Mouse (Mus musculus): ENCODE measurements around the gene Adamts17. TPM values are rescaled to one million over a fixed set of nuclear protein-coding genes. Genes with fewer than 3 reads are reported as not detected.

Adamts17 gene
- total and polyA plus RNA-seq, 3 experiments = not detected

- no peak for TF ChIP-seq HCFC1 (IDR thresholded peaks at IDR 0.05; ENCODE audit: low read depth, low read length)
- no peak overlapping the region for H3K4me2 ChIP-seq (ENCODE audit: insufficient read depth, low read depth, poor library complexity, severe bottlenecking)
- DNase-seq (ENCODE audit: extremely low read depth) = no peak
- H3K4me1 ChIP-seq (ENCODE audit: control insufficient read depth in 1 of 2, insufficient read depth in 2 of 2) = no peaks in the 10 kb centered on the region
- no peaks in the 10 kb centered on the region for H3K9me3 ChIP-seq (replicated peaks; ENCODE audit: low read length)
- no peak overlapping the region for H3K27ac ChIP-seq (ENCODE audit: insufficient read depth, low read depth)
- H3K27me3 ChIP-seq (replicated peaks) = peaks cover 82% of the 10 kb centered on the region
- dilution Hi-C loops (cut with MboI; ENCODE audit: extremely low pct_ligation_motif_present, extremely low pct_unique_long_range_greater_than_20kb, low sequenced_read_pairs) (no loop called here), in situ Hi-C loops (cut with MboI; ENCODE audit: low pct_ligation_motif_present, low pct_unique_long_range_greater_than_20kb, low sequenced_read_pairs) (no loop called here)
- H3K79me2 ChIP-seq (replicated peaks; ENCODE audit: control insufficient read depth, extremely low read depth, insufficient read depth, poor library complexity, severe bottlenecking) = no peaks in the 10 kb centered on the region
- H3K9ac ChIP-seq (ENCODE audit: insufficient read depth, low read depth) = no peak overlapping the region
- no peak overlapping the region for H3K4me3 ChIP-seq (replicated peaks in 1 of 3; ENCODE audit: low read depth in 2 of 3, low read length in 2 of 3, poor library complexity in 1 of 3)
- no peaks in the 10 kb centered on the region for H3K36me3 ChIP-seq (replicated peaks in 1 of 2; ENCODE audit: control insufficient read depth in 1 of 2, insufficient read depth in 1 of 2, low read length in 1 of 2)
Observed at GRCm38 (mm10) chr7:66969199-66969598, 129.7 kb downstream of the Adamts17 start.

- H3K4me1 ChIP-seq (ENCODE audit: control insufficient read depth in 1 of 2, insufficient read depth in 2 of 2) = no peaks in the 10 kb centered on the region
- no peaks in the 10 kb centered on the region for H3K36me3 ChIP-seq (replicated peaks in 1 of 2; ENCODE audit: control insufficient read depth in 1 of 2, insufficient read depth in 1 of 2, low read length in 1 of 2)
- no peak for TF ChIP-seq MXI1 (IDR thresholded peaks at IDR 0.05; ENCODE audit: low read depth, low read length)
- TF ChIP-seq TCF12 (IDR thresholded peaks at IDR 0.05; ENCODE audit: low read depth, low read length) = no peak
- TF ChIP-seq PAX5 (IDR thresholded peaks at IDR 0.05; ENCODE audit: low read length) = no peak
- no peak for TF ChIP-seq MAFK (IDR thresholded peaks at IDR 0.05; ENCODE audit: insufficient replicate concordance, low read length)
- TF ChIP-seq MYC (IDR thresholded peaks at IDR 0.05; ENCODE audit: low read depth, low read length) = no peak
- no peak for TF ChIP-seq RAD21 (IDR thresholded peaks at IDR 0.05; ENCODE audit: low read depth, low read length)
- no peak for TF ChIP-seq SMC3 (IDR thresholded peaks at IDR 0.05; ENCODE audit: low read depth, low read length)
- no peak for TF ChIP-seq JUN (IDR thresholded peaks at IDR 0.05; ENCODE audit: insufficient read depth, low read depth, low read length)
- no peak for TF ChIP-seq JUND (conservative IDR thresholded peaks at IDR 0.05; ENCODE audit: low read depth, low read length)
- no peak for TF ChIP-seq MAX (IDR thresholded peaks at IDR 0.05; ENCODE audit: low read length)
- no peak for TF ChIP-seq E2F4 (IDR thresholded peaks at IDR 0.05; ENCODE audit: insufficient replicate concordance, low read depth, low read length)
- no peak for TF ChIP-seq IRF4 (IDR thresholded peaks at IDR 0.05; ENCODE audit: low read depth, low read length)
- no peak for TF ChIP-seq ETS1 (conservative IDR thresholded peaks at IDR 0.05; ENCODE audit: low read depth, low read length)
- peaks cover 82% of the 10 kb centered on the region for H3K27me3 ChIP-seq (replicated peaks)
- H3K4me2 ChIP-seq (ENCODE audit: insufficient read depth, low read depth, poor library complexity, severe bottlenecking) = no peak overlapping the region
- in situ Hi-C loops (cut with MboI; ENCODE audit: low pct_ligation_motif_present, low pct_unique_long_range_greater_than_20kb, low sequenced_read_pairs) (no loop called here), dilution Hi-C loops (cut with MboI; ENCODE audit: extremely low pct_ligation_motif_present, extremely low pct_unique_long_range_greater_than_20kb, low sequenced_read_pairs) (no loop called here)
- DNase-seq (ENCODE audit: extremely low read depth) = no peak
- no peaks in the 10 kb centered on the region for H3K9me3 ChIP-seq (replicated peaks; ENCODE audit: low read length)
- H3K9ac ChIP-seq (ENCODE audit: insufficient read depth, low read depth) = no peak overlapping the region
- H3K4me3 ChIP-seq (replicated peaks in 1 of 3; ENCODE audit: low read depth in 2 of 3, low read length in 2 of 3, poor library complexity in 1 of 3) = no peak overlapping the region
- H3K79me2 ChIP-seq (replicated peaks; ENCODE audit: control insufficient read depth, extremely low read depth, insufficient read depth, poor library complexity, severe bottlenecking) = no peaks in the 10 kb centered on the region
- H3K27ac ChIP-seq (ENCODE audit: insufficient read depth, low read depth) = no peak overlapping the region
Observed at GRCm38 (mm10) chr7:66970235-66970634, 130.7 kb downstream of the Adamts17 start.

GRCm38 (mm10) chr7:66970974-66971373 is 131.4 kb downstream of the Adamts17 start:
- no peak for DNase-seq (ENCODE audit: extremely low read depth)
- TF ChIP-seq MYC (IDR thresholded peaks at IDR 0.05; ENCODE audit: low read depth, low read length) (no peak), NELFE (IDR thresholded peaks at IDR 0.05; ENCODE audit: low read depth, low read length) (no peak), TBP (conservative IDR thresholded peaks at IDR 0.05; ENCODE audit: low read depth, low read length) (no peak), RAD21 (IDR thresholded peaks at IDR 0.05; ENCODE audit: low read depth, low read length) (no peak), JUN (IDR thresholded peaks at IDR 0.05; ENCODE audit: insufficient read depth, low read depth, low read length) (no peak), GABPA (IDR thresholded peaks at IDR 0.05; ENCODE audit: insufficient replicate concordance, low read depth, low read length) (no peak), TCF12 (IDR thresholded peaks at IDR 0.05; ENCODE audit: low read depth, low read length) (no peak), CTCF (conservative IDR thresholded peaks at IDR 0.05 in 1 of 2, IDR thresholded peaks at IDR 0.05 in 1 of 2; ENCODE audit: low read depth in 2 of 2, low read length in 2 of 2) (no peak), MAFK (IDR thresholded peaks at IDR 0.05; ENCODE audit: insufficient replicate concordance, low read length) (no peak), CHD2 (IDR thresholded peaks at IDR 0.05; ENCODE audit: low read length) (no peak), ZNF384 (IDR thresholded peaks at IDR 0.05; ENCODE audit: low read depth, low read length) (no peak), ETS1 (conservative IDR thresholded peaks at IDR 0.05; ENCODE audit: low read depth, low read length) (no peak), UBTF (IDR thresholded peaks at IDR 0.05; ENCODE audit: low read depth, low read length) (no peak), NRF1 (IDR thresholded peaks at IDR 0.05; ENCODE audit: low read depth, low read length) (no peak), ZMIZ1 (IDR thresholded peaks at IDR 0.05; ENCODE audit: low read depth, low read length) (no peak), PAX5 (IDR thresholded peaks at IDR 0.05; ENCODE audit: low read length) (no peak), CHD1 (IDR thresholded peaks at IDR 0.05; ENCODE audit: low read depth, low read length) (no peak), IRF4 (IDR thresholded peaks at IDR 0.05; ENCODE audit: low read depth, low read length) (no peak), USF1 (IDR thresholded peaks at IDR 0.05; ENCODE audit: low read depth, low read length) (no peak), MXI1 (IDR thresholded peaks at IDR 0.05; ENCODE audit: low read depth, low read length) (no peak)
- no peaks in the 10 kb centered on the region for H3K79me2 ChIP-seq (replicated peaks; ENCODE audit: control insufficient read depth, extremely low read depth, insufficient read depth, poor library complexity, severe bottlenecking)
- in situ Hi-C loops (cut with MboI; ENCODE audit: low pct_ligation_motif_present, low pct_unique_long_range_greater_than_20kb, low sequenced_read_pairs) = no loop called here
- H3K9me3 ChIP-seq (replicated peaks; ENCODE audit: low read length) = no peaks in the 10 kb centered on the region
- dilution Hi-C loops (cut with MboI; ENCODE audit: extremely low pct_ligation_motif_present, extremely low pct_unique_long_range_greater_than_20kb, low sequenced_read_pairs) = no loop called here
- H3K9ac ChIP-seq (ENCODE audit: insufficient read depth, low read depth) = no peak overlapping the region
- peaks cover 81% of the 10 kb centered on the region for H3K27me3 ChIP-seq (replicated peaks)
- no peak overlapping the region for H3K4me3 ChIP-seq (replicated peaks in 1 of 3; ENCODE audit: low read depth in 2 of 3, low read length in 2 of 3, poor library complexity in 1 of 3)
- no peaks in the 10 kb centered on the region for H3K4me1 ChIP-seq (ENCODE audit: control insufficient read depth in 1 of 2, insufficient read depth in 2 of 2)
- no peak overlapping the region for H3K4me2 ChIP-seq (ENCODE audit: insufficient read depth, low read depth, poor library complexity, severe bottlenecking)
- H3K27ac ChIP-seq (ENCODE audit: insufficient read depth, low read depth) = no peak overlapping the region
- H3K36me3 ChIP-seq (replicated peaks in 1 of 2; ENCODE audit: control insufficient read depth in 1 of 2, insufficient read depth in 1 of 2, low read length in 1 of 2) = no peaks in the 10 kb centered on the region
